Mouse (Mus musculus): ENCODE measurements around the gene Pptc7. TPM values are rescaled to one million over a fixed set of nuclear protein-coding genes. Genes with fewer than 3 reads are reported as not detected.
A peak's percentile ranks its signal among the peaks of the same experiment; 100 is the strongest.

Gene Pptc7
- polyA plus RNA-seq, 1 experiment from 2014 or later, result 8.5 TPM

DNA sequence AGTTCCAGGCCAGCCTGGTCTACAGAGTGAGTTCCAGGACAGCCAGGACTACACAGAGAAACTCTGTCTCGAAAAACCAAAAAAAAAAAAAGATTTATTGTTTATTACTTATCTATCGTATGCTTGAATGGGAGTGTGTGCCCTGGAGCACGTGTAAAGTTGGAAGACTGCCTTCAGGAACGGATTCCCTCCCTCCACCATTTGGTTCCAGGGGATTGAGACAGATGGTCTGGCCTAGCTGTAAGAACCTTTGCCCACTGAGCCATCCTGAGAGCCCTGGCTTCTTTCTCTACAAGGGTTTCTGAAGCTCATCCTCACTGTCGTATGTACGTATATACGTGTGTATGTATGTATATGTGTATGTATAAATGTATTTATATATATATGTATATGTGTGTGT is 5.2 kb upstream of the Pptc7 start:
- H3K4me2 ChIP-seq (ENCODE audit: low read depth), result no peak overlapping the region
- H3K27me3 ChIP-seq (ENCODE audit: control insufficient read depth, insufficient read depth, low read length), result no peaks in the 10 kb centered on the region
- H3K4me3 ChIP-seq (ENCODE audit: low read depth, low read length), result no peak overlapping the region
- H3K4me1 ChIP-seq (ENCODE audit: control insufficient read depth, insufficient read depth, low read length), result no peaks in the 10 kb centered on the region
- WGBS, result 74% methylated on average over 7 of the region's 7 CpGs
- no peak overlapping the region for H3K27ac ChIP-seq (ENCODE audit: low read depth, low read length)
- H3K9me3 ChIP-seq (ENCODE audit: control insufficient read depth, low read length), result no peaks in the 10 kb centered on the region
- no peaks in the 10 kb centered on the region for H3K36me3 ChIP-seq (ENCODE audit: control insufficient read depth, insufficient read depth, low read length)
- no peak overlapping the region for H3K9ac ChIP-seq (ENCODE audit: low read length)
- ATAC-seq (ENCODE audit: insufficient read depth, low FRiP score, low TSS enrichment) (no peak), DNase-seq (ENCODE audit: low spot score) (no peak)

DNA sequence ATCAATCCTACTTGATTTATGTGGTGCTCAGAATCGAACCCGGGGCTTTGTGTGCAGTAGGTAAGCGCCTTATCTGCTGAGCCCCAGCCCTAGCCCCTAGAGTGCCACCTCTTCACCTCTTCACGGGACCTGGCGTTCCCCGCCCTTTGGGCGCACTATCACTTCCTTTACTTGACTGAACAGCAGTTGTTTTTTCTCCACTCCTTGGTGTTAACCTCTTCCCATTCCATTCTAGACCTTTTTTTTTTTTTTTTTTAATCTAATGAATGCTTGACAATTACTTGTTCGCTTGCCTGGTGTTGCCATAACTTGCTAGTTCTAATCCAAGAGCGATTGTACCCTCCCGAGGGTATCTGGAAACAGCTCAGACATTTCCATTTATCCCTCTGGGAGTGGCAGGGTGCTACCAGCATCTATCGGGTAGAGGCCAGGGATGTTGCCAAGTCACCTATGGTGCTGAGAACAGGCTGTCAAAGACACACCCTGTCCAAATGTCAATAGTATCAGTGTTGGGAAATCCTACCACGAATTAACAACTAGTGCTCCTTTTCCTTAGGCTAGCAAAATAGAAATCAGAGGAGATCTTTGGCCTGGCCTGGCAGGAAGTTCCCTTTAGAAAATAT is 4.3 kb upstream of the Pptc7 start:
- Histone ChIP-seq H3K4me2 (ENCODE audit: low read depth) (no peak overlapping the region), H3K27me3 (ENCODE audit: control insufficient read depth, insufficient read depth, low read length) (no peaks in the 10 kb centered on the region), H3K4me1 (ENCODE audit: control insufficient read depth, insufficient read depth, low read length) (no peaks in the 10 kb centered on the region), H3K4me3 (ENCODE audit: low read depth, low read length) (no peak overlapping the region), H3K36me3 (ENCODE audit: control insufficient read depth, insufficient read depth, low read length) (no peaks in the 10 kb centered on the region), H3K9me3 (ENCODE audit: control insufficient read depth, low read length) (no peaks in the 10 kb centered on the region), H3K9ac (ENCODE audit: low read length) (no peak overlapping the region), H3K27ac (ENCODE audit: low read depth, low read length) (no peak overlapping the region)
- ATAC-seq (ENCODE audit: insufficient read depth, low FRiP score, low TSS enrichment) (no peak), DNase-seq (ENCODE audit: low spot score) (no peak)
- 84% methylated on average over 12 of the region's 12 CpGs for WGBS

DNA sequence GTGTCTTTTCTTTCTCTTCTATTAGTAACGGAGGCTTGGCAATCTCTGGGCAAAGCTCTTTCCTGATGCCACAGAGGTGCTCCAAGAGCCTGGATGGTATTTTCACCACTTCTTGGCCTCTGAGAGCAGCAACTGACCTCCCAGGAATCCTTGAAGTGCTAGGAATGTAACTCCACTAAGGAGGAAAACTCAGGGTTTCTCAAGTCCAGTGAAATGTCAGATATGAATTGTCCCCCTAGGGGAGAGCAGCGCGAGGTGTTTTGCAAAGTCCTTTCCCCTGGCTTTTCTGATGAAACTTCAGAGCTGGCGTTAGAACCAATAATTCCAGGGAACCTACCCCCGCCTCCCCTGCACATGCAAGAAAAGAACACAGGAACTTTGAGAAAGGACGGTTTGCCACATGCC is 3.7 kb upstream of the Pptc7 start:
- Histone ChIP-seq H3K27me3 (ENCODE audit: control insufficient read depth, insufficient read depth, low read length) (no peaks in the 10 kb centered on the region), H3K9ac (ENCODE audit: low read length) (no peak overlapping the region), H3K4me3 (ENCODE audit: low read depth, low read length) (no peak overlapping the region), H3K9me3 (ENCODE audit: control insufficient read depth, low read length) (no peaks in the 10 kb centered on the region), H3K4me1 (ENCODE audit: control insufficient read depth, insufficient read depth, low read length) (peaks cover 3% of the 10 kb centered on the region; the same call in 1 of the 2 replicates), H3K4me2 (ENCODE audit: low read depth) (no peak overlapping the region), H3K36me3 (ENCODE audit: control insufficient read depth, insufficient read depth, low read length) (no peaks in the 10 kb centered on the region), H3K27ac (ENCODE audit: low read depth, low read length) (no peak overlapping the region)
- ATAC-seq (ENCODE audit: insufficient read depth, low FRiP score, low TSS enrichment), result no peak
- 64% methylated on average over 6 of the region's 6 CpGs for WGBS
- DNase-seq (ENCODE audit: low spot score), result no peak

DNA sequence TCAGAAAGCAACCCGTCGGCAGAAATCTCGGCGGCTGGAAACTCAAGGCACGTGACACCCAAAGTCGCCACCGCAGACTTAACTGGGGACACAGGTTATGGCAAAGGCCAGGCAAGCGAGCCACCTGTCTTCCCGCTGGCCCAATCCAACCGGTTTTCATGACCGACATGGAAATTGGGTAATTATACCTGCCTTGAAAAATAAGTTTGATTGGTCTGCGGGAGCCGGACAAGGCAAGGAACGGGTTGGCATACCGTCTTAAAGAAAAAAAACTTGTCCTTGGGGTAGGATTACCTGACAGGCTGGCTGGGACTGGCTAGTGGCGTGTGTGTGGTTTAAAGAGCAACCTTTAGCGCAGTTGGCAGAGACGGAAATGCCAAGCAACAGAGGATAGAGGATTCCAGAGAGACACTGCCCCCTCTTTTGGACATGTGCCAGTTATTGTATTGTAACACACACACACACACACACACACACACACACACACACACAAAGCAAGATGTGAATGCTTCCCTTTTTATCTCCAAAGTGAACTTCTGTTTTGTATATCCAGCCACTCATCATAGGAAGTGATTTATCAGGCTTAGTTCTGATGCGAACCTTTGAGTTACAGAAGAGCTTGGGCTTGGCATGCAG is 3.2 kb upstream of the Pptc7 start:
- no peaks in the 10 kb centered on the region for H3K27me3 ChIP-seq (ENCODE audit: control insufficient read depth, insufficient read depth, low read length)
- peaks cover 5% of the 10 kb centered on the region; the same call in 1 of the 2 replicates for H3K4me1 ChIP-seq (ENCODE audit: control insufficient read depth, insufficient read depth, low read length)
- no peaks in the 10 kb centered on the region for H3K9me3 ChIP-seq (ENCODE audit: control insufficient read depth, low read length)
- ATAC-seq (ENCODE audit: insufficient read depth, low FRiP score, low TSS enrichment) (no peak), DNase-seq (ENCODE audit: low spot score) (no peak)
- H3K9ac ChIP-seq (ENCODE audit: low read length), result no peak overlapping the region
- 47% methylated on average over 19 of the region's 19 CpGs for WGBS
- no peaks in the 10 kb centered on the region for H3K36me3 ChIP-seq (ENCODE audit: control insufficient read depth, insufficient read depth, low read length)
- H3K4me2 ChIP-seq (ENCODE audit: low read depth), result no peak overlapping the region
- H3K27ac ChIP-seq (ENCODE audit: low read depth, low read length), result no peak overlapping the region
- no peak overlapping the region for H3K4me3 ChIP-seq (ENCODE audit: low read depth, low read length)

DNA sequence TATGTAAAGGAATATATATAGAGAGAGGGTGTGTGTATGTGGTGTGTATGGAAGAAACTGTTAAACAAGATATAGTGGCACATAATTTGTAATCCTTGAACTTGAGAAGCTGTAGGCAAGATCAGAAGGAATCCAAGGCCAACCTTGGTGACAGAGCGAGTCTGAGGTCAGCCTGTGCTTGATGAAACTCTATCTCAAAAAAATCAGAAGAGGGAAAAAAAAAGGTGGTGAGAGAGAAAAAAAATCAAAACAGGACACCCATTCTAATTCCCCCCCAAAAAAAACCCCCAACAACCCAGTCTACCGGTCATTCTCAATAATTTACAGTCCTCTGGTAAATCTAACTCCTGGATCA is 360 bp upstream of the Pptc7 start:
- H3K27me3 ChIP-seq (ENCODE audit: control insufficient read depth, insufficient read depth, low read length), result no peaks in the 10 kb centered on the region
- peaks cover 2% of the 10 kb centered on the region; the same call in 1 of the 2 replicates for H3K36me3 ChIP-seq (ENCODE audit: control insufficient read depth, insufficient read depth, low read length)
- H3K4me1 ChIP-seq (ENCODE audit: control insufficient read depth, insufficient read depth, low read length), result peaks cover 5% of the 10 kb centered on the region; the same call in 1 of the 2 replicates
- H3K27ac ChIP-seq (ENCODE audit: low read depth, low read length), result no peak overlapping the region
- ATAC-seq (ENCODE audit: insufficient read depth, low FRiP score, low TSS enrichment) (no peak), DNase-seq (ENCODE audit: low spot score) (no peak)
- H3K9ac ChIP-seq (ENCODE audit: low read length), result no peak overlapping the region
- no peak overlapping the region for H3K4me3 ChIP-seq (ENCODE audit: low read depth, low read length)
- H3K4me2 ChIP-seq (ENCODE audit: low read depth), result no peak overlapping the region
- WGBS, result 30% methylated on average over 2 of the region's 2 CpGs
- H3K9me3 ChIP-seq (ENCODE audit: control insufficient read depth, low read length), result no peaks in the 10 kb centered on the region

DNA sequence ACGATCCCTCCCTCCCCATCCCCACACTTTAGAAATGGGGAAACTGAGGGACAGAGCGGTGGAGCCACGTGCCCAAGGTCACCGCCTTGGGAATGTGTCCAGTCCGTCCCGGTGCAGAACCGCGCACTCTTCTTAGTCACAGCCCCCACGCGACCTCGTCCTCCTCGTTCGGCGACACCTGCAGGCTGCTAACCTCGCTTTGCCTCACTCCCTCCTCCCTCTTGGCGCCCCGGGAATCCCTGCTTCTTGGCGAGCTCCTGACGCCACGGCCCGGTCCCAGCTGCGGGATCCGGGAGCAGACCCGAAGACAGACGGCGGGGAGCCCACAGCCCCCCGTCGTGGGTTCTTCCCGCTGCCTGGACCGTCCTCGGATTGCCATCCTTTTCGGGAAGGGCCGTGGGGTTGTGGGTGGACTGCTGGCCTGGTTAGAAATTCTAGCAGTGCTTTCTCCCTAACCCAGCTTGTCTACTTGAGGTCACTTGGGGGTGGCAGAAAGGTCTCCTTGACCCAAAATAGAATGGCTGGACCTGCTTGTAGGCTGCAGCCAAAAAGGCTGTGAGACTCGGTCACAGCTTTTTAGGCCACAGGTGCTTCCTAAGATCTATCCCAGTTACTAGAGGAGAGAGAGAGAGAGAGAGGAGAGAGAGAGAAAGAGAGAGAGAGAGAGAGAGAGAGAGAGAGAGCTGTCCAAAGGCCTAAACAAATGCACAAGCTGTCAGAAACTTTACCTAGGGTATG is 1.0 kb downstream of the Pptc7 start:
- DNase-seq (ENCODE audit: low spot score), result peak; percentile 49
- Histone ChIP-seq H3K9me3 (ENCODE audit: control insufficient read depth, low read length) (no peaks in the 10 kb centered on the region), H3K4me1 (ENCODE audit: control insufficient read depth, insufficient read depth, low read length) (peaks cover 5% of the 10 kb centered on the region; the same call in 1 of the 2 replicates), H3K27me3 (ENCODE audit: control insufficient read depth, insufficient read depth, low read length) (no peaks in the 10 kb centered on the region), H3K4me2 (ENCODE audit: low read depth) (peak overlapping the region; percentile 99), H3K36me3 (ENCODE audit: control insufficient read depth, insufficient read depth, low read length) (peaks cover 2% of the 10 kb centered on the region; the same call in 1 of the 2 replicates), H3K27ac (ENCODE audit: low read depth, low read length) (no peak overlapping the region), H3K4me3 (ENCODE audit: low read depth, low read length) (peak overlapping the region; percentile 94), H3K9ac (ENCODE audit: low read length) (peak overlapping the region; percentile 79)
- ATAC-seq (ENCODE audit: insufficient read depth, low FRiP score, low TSS enrichment), result no peak; the same call in 1 of the 2 replicates
- under 1% methylated on average over 34 of the region's 34 CpGs for WGBS

DNA sequence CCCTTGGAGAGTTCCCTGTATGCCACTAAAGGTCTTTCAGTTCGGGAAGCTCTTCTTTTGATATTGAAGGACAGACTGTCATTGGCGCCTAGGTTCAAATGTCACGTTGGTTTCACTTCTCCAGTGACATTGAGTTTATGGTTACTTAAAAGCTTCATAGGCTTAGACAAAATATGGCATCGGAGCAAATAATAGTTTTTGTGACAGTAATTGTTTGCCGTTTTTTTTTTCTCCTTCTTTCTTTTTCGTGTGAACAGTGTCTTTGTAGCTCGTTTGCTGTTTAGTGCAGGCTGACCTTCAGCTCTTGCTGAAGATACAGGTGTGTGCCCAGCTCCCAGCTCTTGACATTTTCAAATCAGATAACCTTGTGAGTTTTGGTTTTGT is 1.6 kb downstream of the Pptc7 start:
- no peaks in the 10 kb centered on the region for H3K9me3 ChIP-seq (ENCODE audit: control insufficient read depth, low read length)
- DNase-seq (ENCODE audit: low spot score) (no peak), ATAC-seq (ENCODE audit: insufficient read depth, low FRiP score, low TSS enrichment) (no peak)
- no peak overlapping the region for H3K27ac ChIP-seq (ENCODE audit: low read depth, low read length)
- no peak overlapping the region for H3K9ac ChIP-seq (ENCODE audit: low read length)
- peak overlapping the region; percentile 99 for H3K4me2 ChIP-seq (ENCODE audit: low read depth)
- peaks cover 5% of the 10 kb centered on the region; the same call in 1 of the 2 replicates for H3K4me1 ChIP-seq (ENCODE audit: control insufficient read depth, insufficient read depth, low read length)
- 53% methylated on average over 7 of the region's 7 CpGs for WGBS
- peak overlapping the region; percentile 94 for H3K4me3 ChIP-seq (ENCODE audit: low read depth, low read length)
- H3K27me3 ChIP-seq (ENCODE audit: control insufficient read depth, insufficient read depth, low read length), result no peaks in the 10 kb centered on the region
- peaks cover 2% of the 10 kb centered on the region; the same call in 1 of the 2 replicates for H3K36me3 ChIP-seq (ENCODE audit: control insufficient read depth, insufficient read depth, low read length)

DNA sequence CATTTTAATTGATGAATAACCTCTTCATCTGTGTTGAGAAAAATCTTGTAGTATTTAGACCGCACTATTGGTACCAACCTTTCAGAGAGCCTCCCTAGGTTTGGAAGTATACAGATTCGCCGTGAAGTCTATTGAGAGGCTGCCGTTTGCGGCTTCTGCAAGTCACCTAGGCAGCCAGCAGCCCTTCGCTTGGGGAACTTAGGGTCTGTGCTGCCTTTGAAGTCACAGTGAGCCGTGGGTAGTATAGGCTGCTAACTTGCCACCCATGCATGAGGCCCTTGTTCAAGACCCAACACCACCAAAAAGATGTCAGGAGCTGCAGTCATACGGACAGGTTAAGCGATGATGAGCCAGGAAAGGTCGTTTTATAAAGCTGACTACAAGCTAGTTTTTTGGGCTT is 2.0 kb downstream of the Pptc7 start:
- ATAC-seq (ENCODE audit: insufficient read depth, low FRiP score, low TSS enrichment), result no peak
- Histone ChIP-seq H3K4me1 (ENCODE audit: control insufficient read depth, insufficient read depth, low read length) (peaks cover 5% of the 10 kb centered on the region; the same call in 1 of the 2 replicates), H3K27ac (ENCODE audit: low read depth, low read length) (no peak overlapping the region), H3K9me3 (ENCODE audit: control insufficient read depth, low read length) (no peaks in the 10 kb centered on the region), H3K4me3 (ENCODE audit: low read depth, low read length) (no peak overlapping the region), H3K4me2 (ENCODE audit: low read depth) (no peak overlapping the region), H3K9ac (ENCODE audit: low read length) (no peak overlapping the region), H3K27me3 (ENCODE audit: control insufficient read depth, insufficient read depth, low read length) (no peaks in the 10 kb centered on the region), H3K36me3 (ENCODE audit: control insufficient read depth, insufficient read depth, low read length) (peaks cover 2% of the 10 kb centered on the region; the same call in 1 of the 2 replicates)
- no peak for DNase-seq (ENCODE audit: low spot score)
- WGBS, result 87% methylated on average over 10 of the region's 10 CpGs

Measured in neural tube, embryonic 11.5 days (tissue).